Mouse (Mus musculus): Measurements from ENCODE around the gene Irf7. TPM values are rescaled to one million over a fixed set of nuclear protein-coding genes. Genes with fewer than 3 reads are reported as not detected.

The Irf7 gene
- polyA plus RNA-seq (2017; shearing (Covaris generic)): 100 to 1,000 TPM in 1 of 2 experiments, 10 to 100 TPM in 1; 92.0 to 108 TPM

GRCm38 (mm10) chr7:141265739-141266561, at the start of gene Irf7:
Gene Irf7, minus strand, starts transcription at chr7:141266481.
- ATAC-seq: peak; percentile 81

GRCm38 (mm10) chr7:141315974-141316373, 49.7 kb upstream of the Irf7 start:
- ATAC-seq: peak; percentile 90

GRCm38 (mm10) chr7:141315076-141315475, 48.8 kb upstream of the Irf7 start:
- ATAC-seq: no peak

DNA sequence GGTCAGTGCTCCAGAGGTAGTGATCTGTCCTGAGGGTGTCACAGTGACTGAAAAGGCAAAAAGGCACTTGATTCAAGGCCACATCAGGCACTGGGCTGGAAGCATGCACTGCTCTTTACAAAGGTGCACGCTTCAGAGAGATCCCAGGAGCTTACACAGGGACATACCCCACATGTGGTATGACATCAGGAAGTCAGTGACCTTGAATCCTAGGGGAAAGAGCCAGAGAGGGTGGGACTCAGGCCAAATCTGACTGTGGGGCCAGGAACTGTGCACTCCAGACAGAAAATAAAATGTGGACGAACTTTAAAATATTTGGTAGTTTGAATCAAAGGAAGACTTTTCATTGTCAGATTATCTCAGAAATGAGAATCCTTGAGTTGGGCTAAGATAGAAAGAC, 48.1 kb upstream of the Irf7 start:
- ATAC-seq: no peak

DNA sequence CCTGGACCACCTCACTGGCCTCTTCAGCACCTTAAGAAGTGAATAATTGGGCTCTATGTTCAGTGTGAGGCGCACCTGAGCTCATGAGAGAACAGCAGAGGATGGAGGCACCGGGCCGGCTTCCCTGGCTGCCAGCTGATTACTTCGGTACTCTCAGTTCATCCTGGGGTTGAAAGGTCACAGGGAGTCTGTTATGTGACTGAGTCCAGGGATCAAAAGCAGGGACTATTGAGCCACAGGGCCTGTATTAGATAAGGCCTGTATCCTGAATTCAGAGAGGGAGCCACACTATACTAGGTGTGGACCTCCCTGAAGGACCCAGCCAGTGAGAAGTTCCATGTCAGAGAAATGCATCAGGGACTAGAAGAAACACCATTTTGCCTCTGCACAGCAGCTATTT, 38.3 kb upstream of the Irf7 start:
- no peak for ATAC-seq

GRCm38 (mm10) chr7:141302702-141303268, 36.5 kb upstream of the Irf7 start:
- ATAC-seq: peak; percentile 98

- ATAC-seq: no peak
Observed at GRCm38 (mm10) chr7:141301386-141301785, 35.1 kb upstream of the Irf7 start.

DNA sequence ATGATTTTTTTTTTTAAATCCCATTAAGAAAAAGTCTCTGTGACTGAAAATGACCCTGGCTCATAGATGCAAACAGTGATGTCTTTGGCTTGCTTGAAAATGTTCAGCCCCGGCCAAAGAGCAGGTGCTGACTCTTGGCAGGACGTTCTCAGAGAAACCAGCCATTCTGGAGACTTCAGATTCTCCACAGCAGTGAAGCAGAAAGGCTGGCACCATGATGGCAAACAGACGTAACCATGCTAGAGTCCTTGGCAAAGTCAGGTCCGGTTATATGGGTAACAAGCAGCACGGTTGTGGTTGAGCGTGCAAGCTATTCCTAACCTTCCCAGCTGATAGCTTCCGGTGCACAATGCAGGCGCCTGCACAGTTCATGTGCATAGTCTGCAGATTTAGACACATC, 32.9 kb upstream of the Irf7 start:
- ATAC-seq: no peak

- ATAC-seq: no peak
Observed at GRCm38 (mm10) chr7:141297926-141298650, 31.8 kb upstream of the Irf7 start.

DNA sequence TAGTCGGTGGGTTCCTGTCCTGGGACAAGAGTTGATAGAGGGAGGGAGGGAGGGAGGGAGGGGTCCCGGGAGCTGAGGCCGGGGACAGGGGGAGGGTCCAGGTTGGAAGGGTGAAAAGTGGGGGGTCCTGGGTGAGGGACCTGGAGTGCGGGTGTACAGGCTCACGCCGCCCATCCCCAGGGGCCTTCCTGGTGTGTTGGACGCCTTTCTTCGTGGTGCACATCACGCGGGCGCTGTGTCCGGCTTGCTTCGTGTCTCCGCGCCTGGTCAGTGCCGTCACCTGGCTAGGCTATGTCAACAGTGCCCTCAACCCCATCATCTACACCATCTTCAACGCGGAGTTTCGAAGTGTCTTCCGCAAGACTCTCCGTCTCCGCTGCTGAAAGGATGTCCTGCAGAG, 28.2 kb upstream of the Irf7 start:
- no peak for ATAC-seq

GRCm38 (mm10) chr7:141293852-141294471, 27.7 kb upstream of the Irf7 start:
- ATAC-seq: no peak

DNA sequence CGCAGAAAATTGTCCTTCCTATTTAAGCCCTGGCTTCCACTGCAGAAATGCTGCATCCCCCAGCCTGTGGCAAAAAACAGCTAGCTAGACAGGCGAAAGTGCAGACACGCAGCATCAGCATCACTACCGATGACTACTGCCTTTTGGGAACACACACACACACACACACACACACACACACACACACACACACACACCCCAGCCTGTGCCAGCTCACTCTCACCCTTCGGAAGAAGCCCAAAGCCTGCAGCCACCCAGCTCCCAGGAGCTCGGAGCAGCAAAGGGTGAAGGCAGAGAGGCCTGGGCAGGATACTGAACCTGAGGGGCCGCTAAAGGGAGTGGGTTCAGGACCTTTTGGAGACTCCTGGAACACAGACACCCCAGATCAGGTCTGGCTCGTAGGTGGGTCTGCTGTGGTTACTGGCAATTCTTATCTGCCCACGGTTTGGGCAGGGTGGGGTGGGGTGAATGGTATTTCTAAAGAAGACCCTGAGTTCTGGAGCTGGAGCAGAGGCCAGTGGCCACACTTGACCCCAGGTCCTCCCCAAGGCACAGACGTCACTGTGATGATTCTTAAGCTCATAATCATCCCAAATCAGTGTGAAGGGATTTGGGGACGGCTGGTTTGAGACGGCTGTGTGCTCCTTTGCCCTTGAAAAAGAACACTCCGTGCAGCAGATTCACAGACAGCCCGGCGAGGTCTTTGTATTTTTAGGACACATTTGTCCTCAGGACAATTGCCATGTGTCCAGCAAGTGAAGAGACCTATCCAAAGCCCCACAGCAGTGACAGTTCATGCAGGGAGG, 26.5 kb upstream of the Irf7 start:
- ATAC-seq: no peak

DNA sequence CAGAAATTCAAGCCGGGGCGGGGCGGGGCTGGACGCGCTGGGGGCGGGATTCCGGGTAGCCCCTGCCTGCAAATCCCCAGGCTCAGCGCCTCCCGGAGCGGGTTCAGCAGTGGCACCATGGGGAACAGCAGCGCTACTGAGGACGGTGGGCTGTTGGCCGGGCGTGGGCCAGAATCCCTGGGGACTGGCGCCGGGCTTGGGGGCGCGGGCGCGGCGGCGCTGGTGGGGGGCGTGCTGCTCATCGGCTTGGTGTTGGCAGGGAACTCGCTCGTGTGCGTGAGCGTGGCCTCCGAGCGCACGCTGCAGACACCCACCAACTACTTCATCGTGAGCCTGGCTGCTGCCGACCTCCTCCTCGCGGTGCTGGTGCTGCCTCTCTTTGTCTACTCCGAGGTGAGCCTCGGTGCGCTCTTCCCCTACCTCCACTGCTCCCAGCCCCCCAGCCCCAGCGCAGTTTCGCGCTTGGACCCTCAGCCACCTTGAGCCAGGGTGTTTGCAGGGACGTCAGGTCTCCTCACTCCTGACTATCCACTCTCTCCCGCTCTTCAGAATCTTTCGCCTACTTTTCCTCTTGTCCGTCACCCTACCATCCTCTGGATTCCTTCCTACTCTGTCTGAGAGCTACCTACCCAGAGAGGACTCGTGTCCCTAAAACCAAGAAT, 25.8 kb upstream of the Irf7 start, which contains the start of gene Drd4:
Gene Drd4, plus strand, starts transcription at position 86 of the 662 bp plus-strand sequence.
- no peak for ATAC-seq

GRCm38 (mm10) chr7:141288042-141288441, 21.8 kb upstream of the Irf7 start:
- ATAC-seq: no peak

DNA sequence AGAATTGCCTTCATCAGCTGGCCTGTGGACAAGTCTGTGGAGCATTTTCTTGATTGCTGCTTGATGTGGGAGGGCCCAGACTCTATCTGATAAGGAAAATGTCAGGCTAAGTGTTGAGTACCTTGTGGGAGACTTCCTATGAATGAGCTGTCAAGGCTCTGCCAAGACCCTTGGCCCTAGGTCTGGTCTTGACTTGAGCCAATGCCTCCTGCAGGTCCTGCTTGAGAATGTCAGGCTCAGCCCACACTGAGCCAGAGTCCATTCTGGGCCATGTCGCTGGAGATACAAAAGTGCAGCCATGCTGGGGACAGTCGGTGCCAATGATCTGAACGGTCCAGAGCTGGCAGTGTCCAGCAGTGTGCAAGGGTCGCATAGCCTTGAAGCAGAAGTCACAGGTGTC, 16.5 kb upstream of the Irf7 start:
- ATAC-seq: no peak

DNA sequence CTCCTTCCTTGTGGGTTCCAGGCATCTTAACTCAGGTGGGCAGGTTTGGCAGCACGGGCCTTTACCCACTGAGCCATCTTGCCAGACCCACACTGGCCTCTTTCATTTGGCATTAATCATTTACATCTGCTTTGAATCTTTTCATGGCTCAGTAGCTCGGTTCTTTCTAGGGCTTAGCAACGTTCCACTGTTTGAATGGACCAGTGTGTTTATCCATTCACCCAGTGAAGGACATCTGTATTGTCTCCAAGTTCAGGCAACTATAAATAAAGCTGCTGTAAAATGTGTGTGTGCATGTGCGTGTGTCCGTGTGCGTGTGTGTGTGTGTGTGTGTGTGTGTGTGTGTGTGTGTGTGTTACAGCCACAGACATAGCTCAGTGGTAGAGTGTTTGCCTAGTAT, 15.2 kb upstream of the Irf7 start:
- no peak for ATAC-seq

DNA sequence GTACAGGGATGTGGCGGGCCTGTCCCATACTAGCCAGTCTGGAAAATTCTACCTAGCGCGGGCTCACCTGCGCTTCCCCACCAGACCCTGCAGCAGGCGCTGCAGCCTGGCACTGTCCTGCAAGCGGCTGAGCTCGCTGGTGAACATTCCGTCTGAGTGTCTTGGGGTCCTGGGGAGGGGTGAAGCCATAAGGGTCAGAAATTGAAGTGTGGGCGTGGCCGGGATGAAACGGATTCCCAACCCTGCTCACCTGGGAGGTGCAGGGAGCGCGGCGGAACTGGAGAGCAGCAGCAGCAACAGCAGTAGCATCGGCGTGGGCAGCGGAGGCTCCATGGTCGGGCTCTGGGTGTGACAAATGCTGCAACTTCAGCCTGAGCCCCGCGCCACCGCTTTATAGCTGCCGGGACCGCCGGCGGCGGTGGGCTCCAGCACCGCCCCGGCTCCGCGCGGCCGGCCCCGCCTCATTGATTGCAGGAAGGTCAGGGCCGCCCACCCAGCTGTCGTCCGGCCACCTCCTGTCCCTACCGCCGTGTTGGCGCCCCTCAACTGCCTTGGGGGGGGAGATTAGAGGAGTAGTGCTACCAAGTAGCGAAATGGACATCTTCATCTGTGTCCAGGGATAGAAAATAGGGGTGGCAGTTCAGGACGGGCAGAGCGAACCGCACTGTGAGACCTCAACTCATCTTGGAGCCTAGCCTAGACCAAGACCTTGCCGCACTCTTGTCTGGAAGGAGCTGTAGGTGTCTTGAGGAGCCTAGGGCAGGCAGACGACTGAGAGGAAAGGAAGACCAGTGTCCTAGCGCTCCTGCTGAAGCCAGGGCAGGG, 12.7 kb upstream of the Irf7 start, which contains the start of gene Sct:
Gene Sct, minus strand, starts transcription at position 368 of the 825 bp plus-strand sequence.
- peak; percentile 14 for ATAC-seq

GRCm38 (mm10) chr7:141277701-141278678, 11.7 kb upstream of the Irf7 start:
- ATAC-seq: no peak

DNA sequence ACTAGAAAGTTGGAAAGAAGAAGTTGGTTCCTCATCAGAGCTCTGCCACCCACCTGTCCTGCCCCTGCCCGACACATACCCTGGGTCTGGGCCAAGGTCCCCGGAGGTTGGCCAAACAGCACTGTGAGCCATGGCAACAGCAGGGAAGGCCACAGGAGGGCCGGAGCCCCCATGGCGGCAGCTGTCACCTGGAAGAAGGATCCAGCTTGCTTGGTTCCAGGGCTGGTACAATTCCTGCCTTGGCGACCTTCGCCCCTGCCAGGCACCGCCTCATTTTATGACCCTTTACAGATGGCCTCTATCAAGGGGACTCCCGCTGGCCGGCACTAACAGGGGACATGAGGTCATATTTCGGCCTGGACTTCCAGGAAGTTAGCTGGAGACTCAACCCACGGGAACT, 10.3 kb upstream of the Irf7 start, which contains the start of gene Cdhr5:
Gene Cdhr5, minus strand, starts transcription at position 241 of the 400 bp plus-strand sequence.
- ATAC-seq: no peak
